Mouse (Mus musculus): Measurements from ENCODE around the gene Reg3b. TPM values are rescaled to one million over a fixed set of nuclear protein-coding genes. Genes with fewer than 3 reads are reported as not detected.
"Not testable (repeated sequence)": the region's sequence is repeated elsewhere in the genome, so short reads cannot be mapped to it uniquely, and the experiment has no call there.

Reg3b gene
- polyA plus RNA-seq, 1 experiment from 2014 or later = 0.22 TPM

DNA sequence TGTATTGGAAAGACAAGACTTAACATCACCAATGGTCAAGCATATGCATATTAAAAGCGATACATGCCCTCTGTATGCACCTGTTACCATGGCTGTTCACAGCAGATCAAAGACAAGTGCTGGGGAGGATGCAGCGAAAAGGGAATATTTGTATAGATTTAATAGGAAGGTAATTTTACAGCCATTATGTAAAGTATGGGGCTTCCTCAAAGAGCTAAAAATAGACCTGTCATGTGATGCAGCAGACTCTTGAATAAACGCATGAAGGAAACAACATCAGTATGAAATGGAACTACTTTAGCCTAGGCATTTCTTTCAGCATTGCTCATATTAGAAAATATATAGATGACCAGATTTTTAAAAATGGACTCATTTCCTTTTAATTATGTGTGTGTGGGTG lies 15.2 kb downstream of the Reg3b start:
- H3K9me3 ChIP-seq (replicated peaks; ENCODE audit: control insufficient read depth, low read length) = no peaks in the 10 kb centered on the region
- no peaks in the 10 kb centered on the region for H3K4me1 ChIP-seq (ENCODE audit: control insufficient read depth, low read depth, low read length)
- WGBS (ENCODE audit: insufficient replicate concordance) = 63% methylated on average over 3 of the region's 3 CpGs
- H3K4me3 ChIP-seq (ENCODE audit: low read depth, low read length) = no peak overlapping the region
- H3K27me3 ChIP-seq (ENCODE audit: control insufficient read depth, insufficient read depth, low read depth, low read length) = no peaks in the 10 kb centered on the region
- no peak overlapping the region for H3K9ac ChIP-seq (ENCODE audit: low read depth, low read length)
- no peaks in the 10 kb centered on the region for H3K36me3 ChIP-seq (ENCODE audit: control insufficient read depth, insufficient read depth)
- H3K27ac ChIP-seq (ENCODE audit: low read length) = no peak overlapping the region
- ATAC-seq (ENCODE audit: low read depth) = no peak
- H3K4me2 ChIP-seq (ENCODE audit: low read depth, low read length) = no peak overlapping the region

DNA sequence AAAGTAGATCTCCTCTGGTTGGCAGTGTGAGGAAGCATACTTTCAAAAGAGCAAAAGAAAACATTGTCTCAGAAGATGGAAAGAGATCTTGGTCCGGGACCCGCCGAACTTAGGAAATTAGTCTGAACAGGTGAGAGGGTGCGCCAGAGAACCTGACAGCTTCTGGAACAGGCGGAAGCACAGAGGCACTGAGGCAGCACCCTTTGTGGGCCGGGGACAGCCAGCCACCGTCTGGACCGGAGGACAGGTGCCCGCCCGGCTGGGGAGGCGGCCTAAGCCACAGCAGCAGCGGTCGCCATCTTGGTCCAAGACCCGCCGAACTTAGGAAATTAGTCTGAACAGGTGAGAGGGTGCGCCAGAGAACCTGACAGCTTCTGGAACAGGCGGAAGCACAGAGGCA lies 24.9 kb downstream of the Reg3b start, which contains the start of gene Reg2:
Reg2 (plus strand) TSS at position 301 of the 400 bp plus-strand sequence.
- WGBS (ENCODE audit: insufficient replicate concordance) = 100% methylated on average over 3 of the region's 17 CpGs
- H3K4me3 ChIP-seq (ENCODE audit: low read depth, low read length); H3K27ac ChIP-seq (ENCODE audit: low read length); H3K9me3 ChIP-seq (replicated peaks; ENCODE audit: control insufficient read depth, low read length); H3K4me1 ChIP-seq (ENCODE audit: control insufficient read depth, low read depth, low read length); H3K4me2 ChIP-seq (ENCODE audit: low read depth, low read length); H3K36me3 ChIP-seq (ENCODE audit: control insufficient read depth, insufficient read depth); ATAC-seq (ENCODE audit: low read depth); H3K9ac ChIP-seq (ENCODE audit: low read depth, low read length); H3K27me3 ChIP-seq (ENCODE audit: control insufficient read depth, insufficient read depth, low read depth, low read length): not testable (repeated sequence)

DNA sequence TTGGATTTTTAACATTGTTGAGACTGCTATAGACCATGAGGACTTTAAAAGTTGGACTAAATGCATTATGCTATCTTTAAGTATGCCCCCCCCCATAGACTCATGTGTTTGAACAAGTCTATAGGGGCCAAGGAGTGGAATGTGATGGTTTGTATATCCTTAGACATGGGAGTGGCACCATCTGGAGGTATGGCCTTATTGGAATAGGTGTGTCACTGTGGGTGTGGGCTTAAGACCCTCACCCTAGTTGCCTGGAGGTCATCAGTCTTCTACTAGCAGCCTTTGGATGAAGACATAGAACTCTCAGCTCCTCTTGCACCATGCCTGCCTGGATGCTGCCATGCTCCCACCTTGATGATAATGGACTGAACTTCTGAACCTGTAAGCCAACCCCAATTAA lies 52.0 kb downstream of the Reg3b start, which contains the start of gene Reg1:
Reg1 (plus strand) TSS at position 301 of the 400 bp plus-strand sequence.
- not testable (repeated sequence) for H3K27ac ChIP-seq (ENCODE audit: low read length); H3K4me3 ChIP-seq (ENCODE audit: low read depth, low read length); ATAC-seq (ENCODE audit: low read depth); H3K27me3 ChIP-seq (ENCODE audit: control insufficient read depth, insufficient read depth, low read depth, low read length); H3K9me3 ChIP-seq (replicated peaks; ENCODE audit: control insufficient read depth, low read length); H3K9ac ChIP-seq (ENCODE audit: low read depth, low read length); H3K4me1 ChIP-seq (ENCODE audit: control insufficient read depth, low read depth, low read length); H3K4me2 ChIP-seq (ENCODE audit: low read depth, low read length); H3K36me3 ChIP-seq (ENCODE audit: control insufficient read depth, insufficient read depth)

Other genes with a start within 250 kb of the Reg3b start
- gene Reg3d, start 8.2 kb downstream of the Reg3b start, polyA plus RNA-seq (2015; fragmentation: Nextera tagmentation; extraction: Ambion mirVana) = not detected in 2 replicates
- not detected in 2 replicates for gene Reg3a, start 10.1 kb downstream of the Reg3b start, polyA plus RNA-seq (2015; fragmentation: Nextera tagmentation; extraction: Ambion mirVana)
- gene Reg2, start 25.0 kb downstream of the Reg3b start, polyA plus RNA-seq (2015; fragmentation: Nextera tagmentation; extraction: Ambion mirVana) = not detected in 2 replicates
- gene Reg1, start 52.1 kb downstream of the Reg3b start, polyA plus RNA-seq (2015; fragmentation: Nextera tagmentation; extraction: Ambion mirVana) = 0.44 and 2.3 TPM in 2 replicates
- not detected in 2 replicates for gene Reg3g, start 98.2 kb downstream of the Reg3b start, polyA plus RNA-seq (2015; fragmentation: Nextera tagmentation; extraction: Ambion mirVana)

All from liver, embryonic 16.5 days (tissue).